Mouse (Mus musculus): ENCODE results near the gene Pspc1. TPM values are rescaled to one million over a fixed set of nuclear protein-coding genes. Genes with fewer than 3 reads are reported as not detected.

Gene Pspc1
- polyA plus RNA-seq, 1 experiment from 2014 or later = 36.8 TPM

GRCm38 (mm10) chr14:56689116-56689515 is 89.0 kb downstream of the Pspc1 start:
- H3K9me3 ChIP-seq (ENCODE audit: low read depth, low read length) = no peaks in the 10 kb centered on the region
- 77% methylated on average over 1 of the region's 1 CpGs for WGBS
- TF ChIP-seq CTCF (IDR thresholded peaks at IDR 0.05; ENCODE audit: low read depth) = no peak
- no peak overlapping the region for H3K4me3 ChIP-seq (ENCODE audit: low read depth, low read length)
- H3K27ac ChIP-seq (ENCODE audit: low read depth) = no peak overlapping the region
- peaks cover 84% of the 10 kb centered on the region for H3K36me3 ChIP-seq (ENCODE audit: insufficient read depth)
- no peaks in the 10 kb centered on the region for H3K27me3 ChIP-seq (ENCODE audit: insufficient read depth, low read length)
- H3K4me1 ChIP-seq (ENCODE audit: insufficient read depth) = no peaks in the 10 kb centered on the region
- no peak overlapping the region for H3K9ac ChIP-seq
- H3K4me2 ChIP-seq = no peak overlapping the region
- ATAC-seq (ENCODE audit: insufficient read depth) (no peak), DNase-seq (no peak)

GRCm38 (mm10) chr14:56685426-56685825 is 92.7 kb downstream of the Pspc1 start:
- DNase-seq (no peak), ATAC-seq (ENCODE audit: insufficient read depth) (no peak)
- 24% methylated on average over 1 of the region's 1 CpGs for WGBS
- no peak for TF ChIP-seq CTCF (IDR thresholded peaks at IDR 0.05; ENCODE audit: low read depth)
- Histone ChIP-seq H3K9ac (no peak overlapping the region), H3K4me1 (ENCODE audit: insufficient read depth) (no peaks in the 10 kb centered on the region), H3K36me3 (ENCODE audit: insufficient read depth) (peaks cover 73% of the 10 kb centered on the region), H3K4me3 (ENCODE audit: low read depth, low read length) (no peak overlapping the region), H3K27me3 (ENCODE audit: insufficient read depth, low read length) (no peaks in the 10 kb centered on the region), H3K4me2 (no peak overlapping the region), H3K27ac (ENCODE audit: low read depth) (no peak overlapping the region), H3K9me3 (ENCODE audit: low read depth, low read length) (no peaks in the 10 kb centered on the region)

Other genes starting within 250 kb of the Pspc1 start
- gene Cenpj, start 202.9 kb downstream of the Pspc1 start, polyA plus RNA-seq (2014; fragmentation: Nextera tagmentation; extraction: Ambion mirVana) = 13.5 and 16.3 TPM in 2 replicates
- gene Parp4, start 202.7 kb downstream of the Pspc1 start, polyA plus RNA-seq (2014; fragmentation: Nextera tagmentation; extraction: Ambion mirVana) = 4.0 and 5.9 TPM in 2 replicates
- 28.0 and 30.7 TPM in 2 replicates for gene Mphosph8, start 110.1 kb downstream of the Pspc1 start, polyA plus RNA-seq (2014; fragmentation: Nextera tagmentation; extraction: Ambion mirVana)
- gene Zmym5, start 33.4 kb upstream of the Pspc1 start, polyA plus RNA-seq (2014; fragmentation: Nextera tagmentation; extraction: Ambion mirVana) = 22.2 and 23.3 TPM in 2 replicates
- gene Zmym2, start 108.3 kb upstream of the Pspc1 start, polyA plus RNA-seq (2014; fragmentation: Nextera tagmentation; extraction: Ambion mirVana) = 45.1 and 49.5 TPM in 2 replicates